Mouse (Mus musculus): ENCODE data around the gene Nrxn3. TPM values are rescaled to one million over a fixed set of nuclear protein-coding genes. Genes with fewer than 3 reads are reported as not detected.

Nrxn3 gene
- polyA plus RNA-seq, 1 experiment from 2014 or later: 53.1 TPM

DNA sequence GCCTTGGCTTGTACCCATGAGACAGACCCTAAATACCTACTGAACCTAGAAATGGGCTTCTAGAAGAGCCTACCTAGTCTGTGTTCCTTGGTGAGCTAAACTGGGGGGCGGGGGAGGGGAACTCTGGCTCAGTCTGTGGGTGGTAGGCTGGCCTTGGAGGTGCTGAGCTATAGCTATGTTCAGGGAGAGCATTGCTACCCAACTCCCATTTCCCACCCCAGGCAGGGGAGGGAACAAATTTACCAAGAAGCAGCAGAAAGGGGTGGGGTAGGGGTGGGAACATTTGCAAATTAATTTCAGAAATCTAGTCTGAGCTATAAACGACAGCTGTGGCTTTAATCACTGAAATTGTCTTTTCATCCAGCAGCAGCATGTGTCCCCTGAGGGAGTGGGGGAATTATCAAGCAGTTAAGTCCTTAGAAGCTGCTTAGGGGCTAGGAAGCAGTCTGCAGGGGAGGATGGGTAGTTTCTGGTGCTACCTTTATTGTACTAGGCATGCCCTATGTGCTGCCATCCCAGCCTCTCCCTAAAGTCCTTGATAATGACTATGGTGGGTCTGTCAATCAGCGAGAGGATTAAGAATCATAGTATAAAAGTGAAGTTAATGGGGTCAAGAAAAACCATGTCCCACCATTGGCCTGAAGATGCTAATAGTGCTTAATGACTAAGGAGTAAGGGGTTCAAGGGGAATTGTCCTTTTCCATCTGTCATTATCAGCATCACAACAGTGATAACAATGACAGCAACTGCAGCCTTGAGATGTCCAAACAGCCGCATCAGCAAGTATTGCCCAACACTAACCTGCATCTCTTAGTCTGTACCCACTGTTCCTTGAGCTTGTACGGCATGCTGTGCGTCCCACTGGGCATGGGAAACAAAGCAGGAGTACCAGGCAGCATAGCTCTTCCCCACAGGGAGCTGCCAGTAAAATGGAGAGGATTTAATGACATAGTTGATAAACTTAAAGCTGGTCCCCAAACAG lies 560.0 kb downstream of the Nrxn3 start:
- no peaks in the 10 kb centered on the region for H3K27me3 ChIP-seq
- WGBS: 63% methylated on average over 6 of the region's 6 CpGs
- H3K36me3 ChIP-seq: no peaks in the 10 kb centered on the region
- H3K9ac ChIP-seq: no peak overlapping the region
- no peaks in the 10 kb centered on the region for H3K9me3 ChIP-seq (replicated peaks)
- 0 out of 2 replicates have a peak overlapping the region, but pooled peaks have one; percentile 23 for H3K27ac ChIP-seq
- ATAC-seq (ENCODE audit: low FRiP score): peak; percentile 77
- no peak overlapping the region for H3K4me2 ChIP-seq (replicated peaks)
- 0 out of 2 replicates have a peak, but pooled peaks cover 5% of the 10 kb centered on the region for H3K4me1 ChIP-seq
- H3K4me3 ChIP-seq: no peak overlapping the region

DNA sequence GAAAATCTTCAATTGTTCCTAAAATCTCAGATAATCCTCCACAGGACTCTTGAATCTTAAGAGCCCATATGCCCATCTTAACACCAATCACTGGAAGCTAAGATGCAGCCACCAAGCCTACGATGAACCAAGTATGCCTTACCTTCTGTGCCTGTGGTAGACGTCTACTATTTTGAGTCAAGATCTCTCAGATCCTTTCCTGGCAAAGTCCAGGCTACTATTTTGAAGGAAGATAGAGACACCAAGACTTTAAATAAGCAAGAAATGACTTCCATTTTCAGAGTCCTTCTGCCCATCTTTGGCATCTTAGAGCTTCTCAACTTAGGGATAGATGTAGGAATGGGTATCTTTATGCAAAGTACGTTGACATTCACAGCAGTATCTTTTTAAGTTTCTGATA lies 561.7 kb downstream of the Nrxn3 start:
- 95% methylated on average over 3 of the region's 3 CpGs for WGBS
- Histone ChIP-seq H3K4me1 (peaks cover 5% of the 10 kb centered on the region; the same call in 1 of the 2 replicates), H3K36me3 (no peaks in the 10 kb centered on the region), H3K27me3 (no peaks in the 10 kb centered on the region), H3K4me2 (replicated peaks) (no peak overlapping the region), H3K4me3 (no peak overlapping the region), H3K9me3 (replicated peaks) (no peaks in the 10 kb centered on the region), H3K27ac (no peak overlapping the region), H3K9ac (no peak overlapping the region)
- ATAC-seq (ENCODE audit: low FRiP score): no peak

DNA sequence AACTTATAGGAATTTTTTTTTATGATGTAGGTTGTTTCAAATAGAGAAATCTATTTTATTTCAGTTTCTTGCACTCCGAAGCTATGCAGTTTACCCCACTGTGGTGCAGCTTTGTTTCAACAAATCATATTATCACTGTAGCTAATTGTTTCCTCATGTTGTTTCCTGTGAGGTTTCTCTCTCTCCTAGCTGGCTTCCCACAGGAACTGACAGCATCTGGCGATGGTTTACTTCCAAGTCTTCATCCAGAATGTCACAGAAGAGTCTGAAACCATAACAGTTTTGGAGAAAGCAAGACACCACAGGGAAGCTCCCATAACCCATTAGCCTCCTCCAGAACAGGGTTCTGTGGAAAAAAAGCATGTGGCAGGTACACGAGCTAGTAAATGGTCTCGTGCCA lies 564.4 kb downstream of the Nrxn3 start:
- H3K4me3 ChIP-seq: no peak overlapping the region
- no peaks in the 10 kb centered on the region for H3K27me3 ChIP-seq
- H3K36me3 ChIP-seq: no peaks in the 10 kb centered on the region
- H3K27ac ChIP-seq: no peak overlapping the region
- no peaks in the 10 kb centered on the region for H3K9me3 ChIP-seq (replicated peaks)
- no peak overlapping the region for H3K9ac ChIP-seq
- peaks cover 21% of the 10 kb centered on the region for H3K4me1 ChIP-seq
- no peak for ATAC-seq (ENCODE audit: low FRiP score)
- 66% methylated on average over 4 of the region's 4 CpGs for WGBS
- no peak overlapping the region for H3K4me2 ChIP-seq (replicated peaks)

DNA sequence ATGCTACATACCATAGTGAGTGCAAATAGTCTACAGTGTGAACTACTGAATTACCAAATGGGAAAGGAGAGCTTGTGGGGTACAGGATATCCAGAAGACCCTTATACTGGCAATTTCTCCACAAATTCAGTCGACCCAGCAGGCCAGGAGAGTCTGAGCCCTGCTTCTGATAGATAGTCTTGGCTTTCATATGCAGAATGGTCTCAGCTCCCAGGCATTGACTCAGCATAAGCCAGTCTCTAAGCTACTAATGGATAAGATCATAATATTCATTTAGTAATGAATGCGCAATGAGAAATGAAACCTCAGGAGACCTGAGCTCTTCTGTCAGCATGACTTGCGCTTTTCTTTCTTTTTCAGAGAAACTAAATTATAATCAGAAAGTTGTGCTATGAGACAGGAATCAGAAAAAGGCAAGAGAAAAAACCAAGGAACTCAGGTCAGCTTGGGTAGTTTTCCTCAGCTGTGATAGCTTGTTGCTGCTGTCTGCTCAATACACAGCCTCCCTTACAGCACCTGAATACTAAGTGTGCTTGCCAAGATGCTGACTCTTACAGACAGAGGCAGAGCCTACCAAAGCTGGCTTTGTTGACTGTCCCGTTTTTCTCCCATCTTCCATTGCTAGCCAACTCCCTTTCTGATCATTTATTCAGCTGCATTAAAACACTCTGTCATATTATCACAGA lies 567.1 kb downstream of the Nrxn3 start:
- peak overlapping the region; percentile 57 for H3K27ac ChIP-seq
- no peak overlapping the region for H3K9ac ChIP-seq
- no peaks in the 10 kb centered on the region for H3K36me3 ChIP-seq
- H3K4me1 ChIP-seq: peaks cover 16% of the 10 kb centered on the region
- WGBS: 62% methylated on average over 4 of the region's 4 CpGs
- H3K27me3 ChIP-seq: no peaks in the 10 kb centered on the region
- H3K4me3 ChIP-seq: no peak overlapping the region
- ATAC-seq (ENCODE audit: low FRiP score): peak; percentile 82
- H3K4me2 ChIP-seq (replicated peaks): no peak overlapping the region
- H3K9me3 ChIP-seq (replicated peaks): no peaks in the 10 kb centered on the region

DNA sequence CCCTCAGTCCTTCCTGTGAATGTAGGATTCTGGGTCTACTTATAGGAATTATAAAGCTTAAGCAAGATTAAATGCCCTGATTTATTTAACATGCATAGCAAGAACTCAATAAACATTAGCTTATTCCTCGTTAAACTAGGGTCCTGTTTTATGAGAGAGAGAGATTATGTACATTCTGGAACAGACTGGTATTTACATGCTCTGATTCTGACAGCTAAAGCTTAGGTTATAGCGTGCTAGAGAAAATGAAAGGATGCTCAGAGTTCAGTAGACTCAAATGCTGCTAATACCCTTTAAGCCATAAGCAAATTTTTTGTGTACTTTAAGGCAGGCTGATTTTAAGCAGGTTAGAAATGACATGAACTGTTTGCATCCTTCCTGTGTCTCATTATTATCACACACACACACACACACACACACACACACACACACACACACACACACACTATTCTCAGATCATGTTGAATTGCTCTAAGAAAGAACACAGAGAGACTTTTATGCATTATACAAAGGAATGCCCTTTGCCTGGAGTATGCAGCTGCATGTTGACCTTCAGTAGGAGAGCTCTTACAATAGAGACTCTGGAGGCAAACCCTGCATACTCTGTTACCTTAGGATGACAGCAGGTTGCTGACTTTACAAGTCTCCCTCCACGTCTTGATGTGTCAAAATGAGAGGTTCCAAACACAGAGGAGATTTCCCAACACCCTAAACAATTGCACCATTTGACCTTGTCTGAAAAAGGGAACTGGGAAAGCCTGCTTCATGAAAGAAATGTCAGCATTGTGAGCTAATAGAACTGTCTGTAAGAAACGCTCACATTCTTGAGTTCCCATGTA lies 568.3 kb downstream of the Nrxn3 start:
- H3K27ac ChIP-seq: no peak overlapping the region
- 39% methylated on average over 4 of the region's 4 CpGs for WGBS

DNA sequence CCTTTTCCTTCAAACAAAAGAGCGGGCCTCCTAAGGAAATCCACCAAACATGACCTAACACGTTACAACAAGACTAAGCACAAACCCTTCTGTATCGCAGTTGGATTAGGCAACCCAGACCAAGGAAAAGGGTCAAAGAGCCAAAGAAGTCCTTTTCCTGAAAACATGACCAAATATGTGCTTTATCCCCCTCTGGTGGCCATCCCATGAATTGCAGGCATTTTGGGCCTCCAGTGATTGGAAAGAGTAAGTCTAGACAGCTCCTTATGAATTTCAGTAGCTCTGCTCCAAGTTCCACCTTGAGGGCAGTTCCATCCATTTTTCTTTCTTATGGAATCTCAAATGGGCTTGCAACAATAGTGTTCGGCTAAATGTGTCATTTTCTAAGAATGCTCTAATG lies 579.3 kb downstream of the Nrxn3 start:
- H3K9me3 ChIP-seq (replicated peaks): no peaks in the 10 kb centered on the region
- 48% methylated on average over 4 of the region's 4 CpGs for whole genome bisulfite sequencing
- no peak overlapping the region for H3K4me3 ChIP-seq
- H3K9ac ChIP-seq: no peak overlapping the region
- ATAC-seq (ENCODE audit: low FRiP score): no peak
- H3K4me2 ChIP-seq (replicated peaks): no peak overlapping the region
- H3K36me3 ChIP-seq: no peaks in the 10 kb centered on the region
- no peak overlapping the region for H3K27ac ChIP-seq
- H3K27me3 ChIP-seq: no peaks in the 10 kb centered on the region
- no peaks in the 10 kb centered on the region for H3K4me1 ChIP-seq

More for the DNA sequence above, 568.3 kb downstream of the Nrxn3 start:
- H3K36me3 ChIP-seq: no peaks in the 10 kb centered on the region
- H3K9me3 ChIP-seq (replicated peaks): no peaks in the 10 kb centered on the region
- H3K9ac ChIP-seq: no peak overlapping the region
- H3K4me1 ChIP-seq: peaks cover 16% of the 10 kb centered on the region
- H3K4me3 ChIP-seq: no peak overlapping the region
- H3K27me3 ChIP-seq: no peaks in the 10 kb centered on the region
- no peak overlapping the region for H3K4me2 ChIP-seq (replicated peaks)
- peak; percentile 53; the same call in 1 of the 2 replicates for ATAC-seq (ENCODE audit: low FRiP score)

DNA sequence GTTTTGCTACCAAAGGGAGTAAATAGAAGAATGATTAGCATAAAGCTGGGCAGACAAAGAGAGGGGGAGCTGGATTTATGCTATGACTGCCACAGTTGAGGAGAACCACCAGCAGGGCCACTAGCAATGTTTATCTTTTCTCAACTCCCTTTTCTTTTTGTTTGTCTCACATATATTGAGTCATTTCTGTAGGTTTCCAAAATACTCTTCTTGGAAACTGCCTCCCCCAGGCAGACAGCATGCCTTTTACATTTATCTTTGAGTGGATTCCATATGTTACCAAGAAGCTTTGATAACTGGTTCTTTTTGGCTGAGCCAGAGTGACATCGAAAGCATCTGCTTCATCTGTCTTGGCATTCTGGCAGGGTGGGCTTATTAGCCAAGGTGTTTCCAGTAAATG lies 587.5 kb downstream of the Nrxn3 start:
- H3K9me3 ChIP-seq (replicated peaks): no peaks in the 10 kb centered on the region
- no peak for ATAC-seq (ENCODE audit: low FRiP score)
- H3K36me3 ChIP-seq: no peaks in the 10 kb centered on the region
- H3K27me3 ChIP-seq: no peaks in the 10 kb centered on the region
- no peak overlapping the region for H3K4me2 ChIP-seq (replicated peaks)
- no peak overlapping the region for H3K9ac ChIP-seq
- no peak overlapping the region for H3K4me3 ChIP-seq
- 88% methylated on average over 1 of the region's 1 CpGs for WGBS
- no peak overlapping the region for H3K27ac ChIP-seq
- no peaks in the 10 kb centered on the region for H3K4me1 ChIP-seq

DNA sequence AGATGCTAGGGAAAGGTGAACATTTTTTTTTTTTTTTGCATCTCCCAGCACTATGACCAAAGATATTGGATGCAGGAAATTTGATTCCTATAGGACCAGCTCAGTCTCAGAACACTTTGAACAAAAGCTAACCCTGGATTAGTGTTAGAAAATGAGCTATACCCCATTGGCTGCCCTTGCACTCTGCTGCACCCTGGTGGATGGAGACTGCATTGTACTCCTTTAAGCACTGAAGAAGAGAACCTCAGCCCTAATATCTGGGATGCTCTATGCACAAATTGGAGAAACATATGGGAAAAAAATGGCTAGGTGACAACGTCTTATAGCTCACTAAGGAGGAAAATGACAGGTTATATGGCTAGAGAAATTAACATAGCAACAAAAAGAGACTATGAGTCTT lies 589.9 kb downstream of the Nrxn3 start:
- Histone ChIP-seq H3K4me3 (no peak overlapping the region), H3K9ac (no peak overlapping the region), H3K4me1 (no peaks in the 10 kb centered on the region), H3K27me3 (no peaks in the 10 kb centered on the region), H3K9me3 (replicated peaks) (no peaks in the 10 kb centered on the region), H3K27ac (no peak overlapping the region), H3K4me2 (replicated peaks) (no peak overlapping the region), H3K36me3 (no peaks in the 10 kb centered on the region)
- no peak for ATAC-seq (ENCODE audit: low FRiP score)
- WGBS: 31% methylated on average over 1 of the region's 1 CpGs

DNA sequence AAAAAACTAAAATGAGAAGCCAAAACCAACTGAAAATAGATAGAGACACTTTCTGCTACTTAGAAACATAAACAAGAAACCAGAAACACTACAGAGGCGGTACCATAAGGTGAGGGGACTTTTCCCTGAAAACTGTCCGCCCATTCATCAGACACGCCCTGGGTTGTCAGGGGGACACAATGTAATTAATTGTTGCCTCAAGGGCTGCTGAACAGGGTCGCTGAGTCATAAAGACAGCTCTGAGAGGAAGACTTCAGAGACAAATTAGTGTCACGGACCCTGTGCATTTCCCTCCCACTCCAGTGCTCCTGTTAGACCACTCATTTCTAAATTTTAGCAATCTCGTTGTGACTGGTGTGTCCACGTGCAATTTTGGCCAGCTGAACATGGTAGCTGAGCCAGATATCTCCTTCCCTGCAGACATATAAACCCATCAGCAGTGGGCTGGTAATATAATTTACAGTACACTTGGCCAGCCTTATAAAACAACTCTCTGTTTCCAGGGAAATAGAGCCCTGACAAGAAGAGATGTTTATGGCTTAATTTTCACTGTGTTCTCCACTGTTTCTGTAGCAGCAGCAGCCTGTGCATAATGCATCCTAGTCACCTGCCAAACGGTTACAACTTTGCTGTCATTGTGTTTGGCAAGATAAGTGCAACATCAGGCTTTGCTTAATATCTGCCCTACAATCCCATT lies 603.3 kb downstream of the Nrxn3 start:
- Histone ChIP-seq H3K4me1 (no peaks in the 10 kb centered on the region), H3K4me3 (no peak overlapping the region), H3K27ac (no peak overlapping the region), H3K36me3 (no peaks in the 10 kb centered on the region), H3K9me3 (replicated peaks) (no peaks in the 10 kb centered on the region), H3K9ac (no peak overlapping the region), H3K4me2 (replicated peaks) (no peak overlapping the region), H3K27me3 (no peaks in the 10 kb centered on the region)
- no peak for ATAC-seq (ENCODE audit: low FRiP score)
- 38% methylated on average over 8 of the region's 8 CpGs for whole genome bisulfite sequencing

DNA sequence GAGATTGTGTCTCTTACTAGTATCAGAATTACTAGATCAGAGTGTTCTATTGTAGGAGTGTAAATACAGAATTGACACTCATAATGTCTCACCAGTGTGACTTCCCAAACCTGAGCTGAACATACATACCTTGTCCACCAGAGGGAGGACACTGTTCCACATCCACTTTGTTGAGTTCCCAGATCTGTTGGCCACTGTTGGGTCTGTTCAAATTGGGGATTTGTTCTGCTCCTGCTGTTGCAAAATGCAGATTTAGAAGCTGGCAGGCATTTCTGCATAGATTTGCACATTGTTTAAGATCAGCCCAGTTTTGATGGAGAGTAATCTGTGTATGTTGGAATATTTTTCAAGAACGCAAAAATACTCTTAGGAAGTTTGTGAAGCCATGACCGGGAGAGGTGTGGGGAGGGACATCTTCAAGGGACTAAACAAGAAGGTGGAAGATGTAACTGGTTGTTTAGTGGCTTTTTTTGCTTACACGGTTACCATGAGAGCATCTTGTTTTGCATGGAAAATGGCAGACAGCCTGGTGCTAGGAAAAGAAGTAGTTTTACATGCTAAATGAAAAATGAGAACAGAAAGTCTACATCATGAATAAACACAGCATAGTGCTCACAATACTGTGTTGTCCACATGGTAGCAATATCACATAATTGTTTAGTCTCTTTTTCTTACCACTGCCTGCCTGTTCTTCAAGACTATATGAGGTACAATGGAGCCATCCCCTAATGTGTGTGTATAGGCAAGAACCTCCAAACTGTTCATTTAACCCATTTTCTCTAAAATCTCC lies 609.0 kb downstream of the Nrxn3 start:
- no peaks in the 10 kb centered on the region for H3K4me1 ChIP-seq
- H3K27ac ChIP-seq: no peak overlapping the region
- no peaks in the 10 kb centered on the region for H3K9me3 ChIP-seq (replicated peaks)
- ATAC-seq (ENCODE audit: low FRiP score): no peak
- H3K27me3 ChIP-seq: no peaks in the 10 kb centered on the region
- 94% methylated on average over 3 of the region's 3 CpGs for WGBS
- H3K9ac ChIP-seq: no peak overlapping the region
- H3K4me2 ChIP-seq (replicated peaks): no peak overlapping the region
- no peaks in the 10 kb centered on the region for H3K36me3 ChIP-seq
- H3K4me3 ChIP-seq: no peak overlapping the region

DNA sequence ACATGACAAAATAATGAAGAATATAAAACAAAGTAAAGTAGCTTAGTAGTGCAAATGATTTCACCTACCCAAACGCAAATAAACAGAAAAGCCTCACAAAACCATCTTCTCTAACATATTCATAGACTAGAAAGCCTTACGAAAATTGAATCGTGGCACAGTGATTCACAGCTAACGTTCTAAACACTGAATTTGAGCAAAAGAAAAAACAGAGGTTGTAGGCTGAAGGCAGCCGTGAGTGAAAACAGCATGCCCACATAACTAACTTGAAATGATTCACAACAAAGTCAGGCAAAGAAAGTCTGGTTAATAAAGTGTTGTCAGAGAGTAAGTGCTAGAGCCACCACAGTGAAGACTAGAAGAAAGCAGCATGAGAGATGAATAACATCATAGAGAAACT lies 610.8 kb downstream of the Nrxn3 start:
- Histone ChIP-seq H3K9ac (no peak overlapping the region), H3K4me2 (replicated peaks) (no peak overlapping the region), H3K27ac (no peak overlapping the region), H3K27me3 (no peaks in the 10 kb centered on the region), H3K9me3 (replicated peaks) (no peaks in the 10 kb centered on the region), H3K4me1 (no peaks in the 10 kb centered on the region), H3K36me3 (no peaks in the 10 kb centered on the region), H3K4me3 (no peak overlapping the region)
- ATAC-seq (ENCODE audit: low FRiP score): no peak
- WGBS: 89% methylated on average over 5 of the region's 5 CpGs

Data from hindbrain, embryonic 12.5 days (tissue).